Mouse (Mus musculus) forebrain, embryonic 11.5 days (tissue): ENCODE measurements around the gene Fancc. TPM values are rescaled to one million over a fixed set of nuclear protein-coding genes. Genes with fewer than 3 reads are reported as not detected.

Experiments
- ATAC-seq: fragments of 200-750 bp; cut with Nextera tagmentation; replicated peaks from 2 replicates; pipeline ENCODE4 v1.8.0; 2017; ENCODE audit warnings: moderate TSS enrichment; ENCODE audit not compliant: low FRiP score
- DNase-seq: peaks from one replicate; pipeline ENCODE4 v3.0.0-alpha.2; 2017; ENCODE audit warnings: low spot score
- H3K27ac ChIP-seq: fragments of 300-500 bp; sonication (generic); 2 replicates; pipeline ENCODE4 v1.5.1; 2014; ENCODE audit warnings: low read depth, low read length
- H3K27me3 ChIP-seq: fragments of 300-500 bp; sonication (generic); 2 replicates; pipeline ENCODE4 v1.6.1; 2014; ENCODE audit warnings: mild to moderate bottlenecking, low read length, mixed read lengths; ENCODE audit not compliant: control insufficient read depth, insufficient read depth
- H3K36me3 ChIP-seq: fragments of 300-500 bp; sonication (generic); 2 replicates; pipeline ENCODE4 v1.6.1; 2014; ENCODE audit warnings: mild to moderate bottlenecking, low read length, moderate library complexity, mixed read lengths; ENCODE audit not compliant: control insufficient read depth, insufficient read depth
- H3K4me1 ChIP-seq: fragments of 300-500 bp; sonication (generic); replicated peaks from 2 replicates; pipeline ENCODE4 v1.6.1; 2014; ENCODE audit warnings: low read length, mixed read lengths; ENCODE audit not compliant: control insufficient read depth, insufficient read depth
- H3K4me2 ChIP-seq: fragments of 300-500 bp; sonication (generic); 2 replicates; pipeline ENCODE4 v1.6.1; 2014; ENCODE audit warnings: low read depth, mild to moderate bottlenecking, low read length, moderate library complexity, mixed read lengths; ENCODE audit not compliant: severe bottlenecking
- H3K4me3 ChIP-seq: fragments of 300-500 bp; sonication (generic); 2 replicates; pipeline ENCODE4 v1.5.1; 2014; ENCODE audit warnings: low read depth, low read length
- H3K9ac ChIP-seq: fragments of 300-500 bp; sonication (generic); 2 replicates; pipeline ENCODE4 v1.6.1; 2014; ENCODE audit warnings: low read length
- H3K9me3 ChIP-seq: fragments of 300-500 bp; sonication (generic); 2 replicates; pipeline ENCODE4 v1.6.1; 2016; ENCODE audit warnings: low read length, mixed read lengths; ENCODE audit not compliant: control insufficient read depth
- WGBS: fragments of 180-500 bp; shearing (Covaris S2); extraction: QIAGEN DNeasy Blood & Tissue Kit; methylation state at CpG from one replicate; pipeline ENCODE4 v1.1.7; 2014; 5-methylcytosine and 5-hydroxymethylcytosine counted together
- polyA plus RNA-seq: library from polyadenylated mRNA; unstranded; fragments of >200 nt; fragmentation: Nextera tagmentation; extraction: Ambion mirVana; gene quantifications from 2 replicates; pipeline ENCODE4 v1.2.1, GENCODE M21; 2014

The Fancc gene
- polyA plus RNA-seq, 1 experiment from 2014 or later, result 22.5 TPM

DNA sequence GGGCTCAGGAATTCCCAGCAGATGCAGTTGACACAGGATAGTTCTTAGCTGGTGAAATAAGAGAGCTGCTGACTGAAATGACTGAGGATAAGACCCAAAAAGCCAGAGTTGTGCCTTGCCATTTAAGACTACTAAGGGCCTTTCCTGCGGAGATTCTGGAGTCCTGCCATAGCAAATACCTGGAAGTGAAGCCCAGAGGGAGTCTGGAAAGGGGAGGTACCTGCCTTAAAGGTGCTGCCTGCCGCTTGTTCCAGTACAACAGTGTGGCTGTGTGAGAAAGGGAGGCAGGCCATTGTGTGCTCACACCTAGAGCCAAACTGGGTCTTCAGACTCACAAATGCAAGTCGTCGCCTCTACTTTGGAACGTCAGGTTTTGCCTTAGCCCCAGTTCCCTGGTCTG lies 226.9 kb downstream of the Fancc start:
- peaks cover 11% of the 10 kb centered on the region; the same call in 1 of the 2 replicates for H3K27me3 ChIP-seq
- WGBS, result 18% methylated on average over 5 of the region's 5 CpGs
- ATAC-seq (no peak), DNase-seq (no peak)
- no peaks in the 10 kb centered on the region for H3K9me3 ChIP-seq
- H3K27ac ChIP-seq, result no peak overlapping the region
- H3K36me3 ChIP-seq, result no peaks in the 10 kb centered on the region
- no peak overlapping the region for H3K9ac ChIP-seq
- no peak overlapping the region for H3K4me3 ChIP-seq
- H3K4me2 ChIP-seq, result no peak overlapping the region
- H3K4me1 ChIP-seq, result peaks cover 3% of the 10 kb centered on the region; the same call in 1 of the 2 replicates

GRCm38 (mm10) chr13:63268776-63269175 lies 228.3 kb downstream of the Fancc start:
- Histone ChIP-seq H3K4me2 (no peak overlapping the region), H3K9me3 (no peaks in the 10 kb centered on the region), H3K36me3 (no peaks in the 10 kb centered on the region), H3K4me3 (no peak overlapping the region), H3K27me3 (peaks cover 11% of the 10 kb centered on the region; the same call in 1 of the 2 replicates), H3K4me1 (peaks cover 3% of the 10 kb centered on the region; the same call in 1 of the 2 replicates), H3K9ac (no peak overlapping the region), H3K27ac (no peak overlapping the region)
- no peak for DNase-seq
- WGBS, result 88% methylated on average over 1 of the region's 1 CpGs
- ATAC-seq, result no peak

GRCm38 (mm10) chr13:63268371-63268770 lies 228.7 kb downstream of the Fancc start:
- no peak overlapping the region for H3K4me3 ChIP-seq
- no peak for DNase-seq

DNA sequence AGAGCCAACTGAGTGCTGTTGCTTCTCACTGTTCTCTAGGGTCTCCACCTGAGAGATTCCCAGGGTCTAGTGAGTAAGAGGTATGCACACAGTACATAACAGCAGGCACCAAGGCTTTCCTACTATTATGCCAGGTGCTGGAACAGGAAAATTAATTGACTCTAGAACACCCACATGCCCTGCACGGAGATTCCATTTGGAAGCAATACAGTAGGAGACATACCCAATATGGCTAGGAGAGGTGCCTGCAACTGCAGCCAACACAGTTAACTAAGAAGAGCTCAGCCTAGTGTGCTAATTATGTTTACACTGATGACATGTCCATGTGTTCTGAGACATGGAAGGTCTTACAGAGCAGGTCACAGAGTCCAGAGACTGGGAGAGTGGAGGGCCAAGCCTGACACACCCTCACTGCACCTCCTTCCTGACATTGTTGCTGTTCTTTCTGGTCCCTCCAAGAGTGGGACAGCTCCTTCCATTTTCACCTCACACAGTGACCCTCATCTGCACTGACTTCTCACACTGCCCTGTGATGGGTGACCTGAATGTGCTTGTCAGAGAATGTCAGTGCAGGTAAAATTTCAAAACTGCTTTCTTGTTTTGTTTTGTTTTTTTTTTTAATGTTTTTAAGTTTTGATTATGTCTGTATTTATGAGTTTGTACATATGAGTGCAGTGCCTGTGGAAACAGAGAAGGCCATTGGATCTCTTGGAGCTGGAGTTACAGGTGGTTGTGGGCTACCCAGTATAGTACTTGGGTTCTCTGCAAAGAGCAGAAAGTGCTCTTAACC lies 234.7 kb downstream of the Fancc start:
- 83% methylated on average over 1 of the region's 1 CpGs for WGBS

More at GRCm38 (mm10) chr13:63268371-63268770, 228.7 kb downstream of the Fancc start:
- Histone ChIP-seq H3K4me1 (peaks cover 3% of the 10 kb centered on the region; the same call in 1 of the 2 replicates), H3K27me3 (peaks cover 11% of the 10 kb centered on the region; the same call in 1 of the 2 replicates), H3K9me3 (no peaks in the 10 kb centered on the region), H3K4me2 (no peak overlapping the region), H3K36me3 (no peaks in the 10 kb centered on the region), H3K27ac (no peak overlapping the region), H3K9ac (no peak overlapping the region)
- WGBS, result 78% methylated on average over 4 of the region's 4 CpGs
- no peak for ATAC-seq

GRCm38 (mm10) chr13:63261676-63262075 lies 235.4 kb downstream of the Fancc start:
- no peaks in the 10 kb centered on the region for H3K27me3 ChIP-seq
- H3K9ac ChIP-seq, result no peak overlapping the region
- H3K9me3 ChIP-seq, result no peaks in the 10 kb centered on the region
- ATAC-seq (no peak), DNase-seq (no peak)
- H3K27ac ChIP-seq, result no peak overlapping the region
- H3K36me3 ChIP-seq, result no peaks in the 10 kb centered on the region
- H3K4me2 ChIP-seq, result no peak overlapping the region
- H3K4me3 ChIP-seq, result no peak overlapping the region
- WGBS, result 93% methylated on average over 3 of the region's 3 CpGs
- H3K4me1 ChIP-seq, result peaks cover 9% of the 10 kb centered on the region

More for the DNA sequence above, 234.7 kb downstream of the Fancc start:
- H3K9me3 ChIP-seq, result no peaks in the 10 kb centered on the region
- no peak overlapping the region for H3K4me2 ChIP-seq
- H3K4me3 ChIP-seq, result no peak overlapping the region
- no peak overlapping the region for H3K27ac ChIP-seq
- H3K36me3 ChIP-seq, result no peaks in the 10 kb centered on the region
- peaks cover 9% of the 10 kb centered on the region for H3K4me1 ChIP-seq
- no peak for ATAC-seq
- no peak for DNase-seq
- H3K9ac ChIP-seq, result no peak overlapping the region
- H3K27me3 ChIP-seq, result no peaks in the 10 kb centered on the region

DNA sequence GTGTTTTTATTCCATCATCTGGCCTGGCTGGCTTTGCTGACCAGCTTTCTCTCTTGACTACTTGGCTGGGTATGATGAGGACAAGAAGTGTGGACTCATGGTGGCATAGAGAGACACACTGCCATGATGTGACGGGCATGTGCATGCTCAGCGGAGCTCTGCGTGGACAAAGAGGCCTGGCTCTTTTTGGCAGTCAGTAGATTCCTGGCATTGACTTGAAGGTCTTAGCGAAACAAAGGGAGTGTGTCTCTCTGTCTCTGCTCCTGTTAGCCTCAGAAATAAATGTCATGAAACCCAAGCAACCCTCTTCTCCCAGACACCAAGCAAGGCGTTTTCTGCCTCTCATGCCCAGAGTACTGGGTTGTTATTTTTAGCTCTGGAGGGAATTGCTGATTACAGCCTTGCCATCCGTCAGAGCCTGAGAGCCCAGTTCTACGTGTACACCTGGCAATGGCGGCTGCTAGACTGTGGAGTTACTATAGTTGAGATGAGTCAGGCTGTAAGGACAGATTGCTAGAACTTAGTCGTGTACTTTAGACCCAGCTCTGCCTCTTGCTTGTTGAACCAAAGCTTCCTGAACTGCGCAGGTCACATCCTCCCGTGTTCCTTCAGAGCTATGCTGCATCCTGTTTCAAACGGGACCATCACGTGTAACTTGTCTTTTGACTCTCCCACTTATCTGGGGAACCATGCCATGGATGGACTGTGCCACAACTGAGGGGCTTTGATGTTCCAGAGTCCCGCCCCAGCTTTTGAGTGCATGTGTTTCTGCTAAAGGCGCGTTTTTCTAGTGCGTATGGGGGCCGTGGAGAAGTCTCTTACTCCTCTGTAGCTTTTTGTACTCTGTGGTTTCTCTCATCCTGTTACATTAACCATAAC lies 236.1 kb downstream of the Fancc start:
- no peak for ATAC-seq
- Histone ChIP-seq H3K27ac (no peak overlapping the region), H3K9me3 (no peaks in the 10 kb centered on the region), H3K9ac (0 out of 2 replicates have a peak overlapping the region, but pooled peaks have one; percentile 14), H3K36me3 (no peaks in the 10 kb centered on the region), H3K4me3 (no peak overlapping the region), H3K4me1 (peaks cover 9% of the 10 kb centered on the region), H3K4me2 (no peak overlapping the region), H3K27me3 (no peaks in the 10 kb centered on the region)
- WGBS, result 75% methylated on average over 18 of the region's 18 CpGs
- DNase-seq, result no peak

DNA sequence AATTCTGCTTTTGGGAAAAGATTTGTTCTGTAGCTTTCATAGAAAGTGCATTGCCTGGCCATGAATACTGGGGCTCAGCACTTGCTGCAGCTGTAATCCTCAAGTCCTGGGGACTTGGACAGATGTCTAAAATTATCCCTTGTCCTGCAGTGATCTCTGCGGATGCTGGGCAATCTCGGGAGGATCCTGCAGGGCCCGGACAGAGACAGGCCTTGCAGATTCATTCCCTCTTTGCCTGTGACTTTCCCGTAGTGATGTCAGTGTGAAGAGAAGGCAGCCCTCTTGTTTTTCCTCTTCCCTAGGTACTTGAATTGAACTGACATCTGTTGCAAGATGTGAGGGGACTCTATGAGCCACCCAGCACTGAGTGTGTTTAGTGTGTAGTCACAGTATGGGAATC lies 236.9 kb downstream of the Fancc start:
- no peak overlapping the region for H3K9ac ChIP-seq
- H3K27me3 ChIP-seq, result no peaks in the 10 kb centered on the region
- ATAC-seq, result no peak
- no peak overlapping the region for H3K4me3 ChIP-seq
- no peak overlapping the region; the same call in 1 of the 2 replicates for H3K27ac ChIP-seq
- H3K9me3 ChIP-seq, result no peaks in the 10 kb centered on the region
- peaks cover 9% of the 10 kb centered on the region for H3K4me1 ChIP-seq
- DNase-seq, result no peak
- no peak overlapping the region for H3K4me2 ChIP-seq
- 55% methylated on average over 4 of the region's 4 CpGs for WGBS
- no peaks in the 10 kb centered on the region for H3K36me3 ChIP-seq

DNA sequence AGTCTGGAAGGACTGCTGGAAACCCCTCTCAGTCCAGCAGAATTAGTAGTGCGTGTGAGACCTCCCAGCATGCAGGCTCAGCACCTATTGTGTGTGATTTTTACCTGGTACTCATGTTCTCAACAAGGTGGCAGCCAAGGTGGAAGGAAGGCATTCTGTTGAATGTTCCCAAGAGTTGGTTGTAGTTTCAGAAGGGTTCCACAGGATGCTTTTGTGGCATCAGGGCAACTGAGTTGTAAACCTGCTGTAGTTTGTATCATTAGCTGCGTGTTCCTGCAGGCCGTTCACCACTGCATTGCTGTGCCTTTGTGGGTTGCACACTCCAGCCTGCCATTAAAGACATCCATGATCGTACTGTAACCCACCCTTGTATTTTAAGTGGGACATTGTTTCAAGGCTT lies 238.4 kb downstream of the Fancc start:
- no peak overlapping the region for H3K4me3 ChIP-seq
- H3K9me3 ChIP-seq, result no peaks in the 10 kb centered on the region
- no peak overlapping the region for H3K27ac ChIP-seq
- DNase-seq (no peak), ATAC-seq (no peak)
- H3K4me2 ChIP-seq, result no peak overlapping the region
- 86% methylated on average over 4 of the region's 4 CpGs for WGBS
- no peaks in the 10 kb centered on the region for H3K36me3 ChIP-seq
- no peaks in the 10 kb centered on the region for H3K27me3 ChIP-seq
- no peak overlapping the region for H3K9ac ChIP-seq
- peaks cover 9% of the 10 kb centered on the region for H3K4me1 ChIP-seq
